Mouse (Mus musculus): ENCODE data around the gene Crhr1.

Gene Crhr1

GRCm38 (mm10) chr11:104138976-104139375 lies 6.3 kb downstream of the Crhr1 start:
- DNase-seq (ENCODE audit: low read depth): no peak

GRCm38 (mm10) chr11:104144930-104145329 lies 12.3 kb downstream of the Crhr1 start:
- no peak for DNase-seq (ENCODE audit: low read depth)

- no peak for DNase-seq (ENCODE audit: low read depth)
Observed at GRCm38 (mm10) chr11:104148787-104149186, 16.1 kb downstream of the Crhr1 start.

- DNase-seq (ENCODE audit: low read depth): no peak
Observed at GRCm38 (mm10) chr11:104150911-104151310, 18.3 kb downstream of the Crhr1 start.

GRCm38 (mm10) chr11:104154332-104154731 lies 21.7 kb downstream of the Crhr1 start:
- DNase-seq (ENCODE audit: low read depth): no peak

GRCm38 (mm10) chr11:104154820-104155635 lies 22.4 kb downstream of the Crhr1 start:
- DNase-seq (ENCODE audit: low read depth): no peak

- DNase-seq (ENCODE audit: low read depth): no peak
Observed at GRCm38 (mm10) chr11:104155899-104156298, 23.2 kb downstream of the Crhr1 start.

GRCm38 (mm10) chr11:104156391-104156790 lies 23.7 kb downstream of the Crhr1 start:
- DNase-seq (ENCODE audit: low read depth): no peak

- no peak for DNase-seq (ENCODE audit: low read depth)
Observed at GRCm38 (mm10) chr11:104157603-104158259, 25.1 kb downstream of the Crhr1 start.

GRCm38 (mm10) chr11:104158260-104158907 lies 25.7 kb downstream of the Crhr1 start:
- no peak for DNase-seq (ENCODE audit: low read depth)

- DNase-seq (ENCODE audit: low read depth): no peak
Observed at GRCm38 (mm10) chr11:104159769-104160272, 27.2 kb downstream of the Crhr1 start.

- no peak for DNase-seq (ENCODE audit: low read depth)
Observed at GRCm38 (mm10) chr11:104161153-104161552, 28.5 kb downstream of the Crhr1 start.

GRCm38 (mm10) chr11:104164257-104164656 lies 31.6 kb downstream of the Crhr1 start:
- DNase-seq (ENCODE audit: low read depth): no peak

- peak; percentile 63 for DNase-seq (ENCODE audit: low read depth)
Observed at GRCm38 (mm10) chr11:104171281-104171781, 38.7 kb downstream of the Crhr1 start.

GRCm38 (mm10) chr11:104178893-104179292 lies 46.2 kb downstream of the Crhr1 start:
- DNase-seq (ENCODE audit: low read depth): no peak

- DNase-seq (ENCODE audit: low read depth): no peak
Observed at GRCm38 (mm10) chr11:104179804-104180203, 47.1 kb downstream of the Crhr1 start.

GRCm38 (mm10) chr11:104182141-104182540 lies 49.5 kb downstream of the Crhr1 start:
- no peak for DNase-seq (ENCODE audit: low read depth)

GRCm38 (mm10) chr11:104186135-104186836 lies 53.6 kb downstream of the Crhr1 start, which contains the start of gene Sppl2c:
TSS of gene Sppl2c (plus strand) at chr11:104186327.
- DNase-seq (ENCODE audit: low read depth): no peak

GRCm38 (mm10) chr11:104186837-104187150 lies 54.1 kb downstream of the Crhr1 start:
- no peak for DNase-seq (ENCODE audit: low read depth)

GRCm38 (mm10) chr11:104187766-104188165 lies 55.1 kb downstream of the Crhr1 start:
- DNase-seq (ENCODE audit: low read depth): no peak

GRCm38 (mm10) chr11:104190008-104190407 lies 57.4 kb downstream of the Crhr1 start:
- DNase-seq (ENCODE audit: low read depth): no peak

- DNase-seq (ENCODE audit: low read depth): no peak
Observed at GRCm38 (mm10) chr11:104195382-104195781, 62.7 kb downstream of the Crhr1 start.

All from naive thymus-derived CD4-positive, alpha-beta T cell, adult 2 months (primary cell).